ENCODE assay signal across 8 mouse cellular contexts in genomic region chr19:5455037-5455436, GRCm38 (mm10). TPM values are rescaled to one million over a fixed set of nuclear protein-coding genes. Genes with fewer than 3 reads are reported as not detected.
DNase-seq lines count a peak whose midpoint lies in the region; ATAC-seq and TF ChIP-seq lines count a peak whose summit lies in the region.

No protein-coding gene starts in this region.

- intact Hi-C loops in gastrocnemius, postnatal 36 days (cut with DNase I): no loop called here

- no peak for TF ChIP-seq CTCF in G1E (IDR thresholded peaks at IDR 0.05; ENCODE audit: low read depth, low read length)

- H3K9ac ChIP-seq in hindbrain, embryonic 11.5 days (ENCODE audit: low read depth, low read length): no peak overlapping the region
- no peak overlapping the region for H3K9ac ChIP-seq in midbrain, embryonic 12.5 days (replicated peaks)

- no peak overlapping the region; the same call in 1 of the 2 replicates for H3K27ac ChIP-seq in heart, embryonic 10.5 days
- H3K27ac ChIP-seq in hindbrain, embryonic 11.5 days (ENCODE audit: low read depth, low read length): no peak overlapping the region
- no peak overlapping the region for H3K27ac ChIP-seq in midbrain, embryonic 12.5 days (replicated peaks)

- H3K36me3 ChIP-seq in heart, embryonic 10.5 days: peaks cover 16% of the 10 kb centered on the region
- peaks cover 58% of the 10 kb centered on the region for H3K36me3 ChIP-seq in G1E (replicated peaks)
- H3K36me3 ChIP-seq in hindbrain, embryonic 11.5 days (ENCODE audit: control insufficient read depth, insufficient read depth, low read length): no peaks in the 10 kb centered on the region
- peaks cover 10% of the 10 kb centered on the region; the same call in 1 of the 2 replicates for H3K36me3 ChIP-seq in midbrain, embryonic 12.5 days

- H3K4me1 ChIP-seq in heart, embryonic 10.5 days: peaks cover 38% of the 10 kb centered on the region
- H3K4me1 ChIP-seq in G1E (ENCODE audit: insufficient read depth, low read depth, low read length): peaks cover 61% of the 10 kb centered on the region
- H3K4me1 ChIP-seq in hindbrain, embryonic 11.5 days (replicated peaks; ENCODE audit: control insufficient read depth, insufficient read depth, low read length): peaks cover 9% of the 10 kb centered on the region
- H3K4me1 ChIP-seq in midbrain, embryonic 12.5 days: peaks cover 31% of the 10 kb centered on the region

- H3K4me3 ChIP-seq in heart, embryonic 10.5 days: peak overlapping the region; percentile 90
- H3K4me3 ChIP-seq in G1E (ENCODE audit: low read depth, low read length): peak overlapping the region; percentile 20; the same call in 1 of the 2 replicates
- 0 out of 2 replicates have a peak overlapping the region, but pooled peaks have one; percentile 6 for H3K4me3 ChIP-seq in hindbrain, embryonic 11.5 days (ENCODE audit: low read depth, low read length)
- H3K4me3 ChIP-seq in midbrain, embryonic 12.5 days: no peak overlapping the region

- H3K4me2 ChIP-seq in hindbrain, embryonic 11.5 days (replicated peaks; ENCODE audit: low read depth, low read length): 0 out of 2 replicates have a peak overlapping the region, but pooled peaks have one; percentile 6
- H3K4me2 ChIP-seq in midbrain, embryonic 12.5 days (replicated peaks): peak overlapping the region; percentile 98

- no peak for DNase-seq in heart, embryonic 10.5 days (ENCODE audit: low spot score)
- DNase-seq in heart, adult 8-10 months (ENCODE audit: low spot score): no peak
- no peak for DNase-seq in G1E (ENCODE audit: low spot score)
- no peak for DNase-seq in hindbrain, embryonic 11.5 days (ENCODE audit: low spot score)
- DNase-seq in adrenal gland, postnatal 14 days: no peak
- DNase-seq in gastrocnemius, postnatal 36 days: no peak
- no peak for DNase-seq in adrenal gland, adult 18-20 months (ENCODE audit: low spot score in 2 of 2)

- no peak for ATAC-seq in G1E (ENCODE audit: extremely low read depth, insufficient number of reproducible peaks, low FRiP score, poor library complexity, severe bottlenecking)
- no peak for ATAC-seq in hindbrain, embryonic 11.5 days (ENCODE audit: low FRiP score)
- ATAC-seq in midbrain, embryonic 12.5 days (ENCODE audit: low FRiP score, low read depth): no peak

- H3K27me3 ChIP-seq in heart, embryonic 10.5 days (ENCODE audit: insufficient read depth, poor library complexity, severe bottlenecking): peaks cover 29% of the 10 kb centered on the region; the same call in 1 of the 2 replicates
- no peaks in the 10 kb centered on the region for H3K27me3 ChIP-seq in G1E (ENCODE audit: insufficient read depth, low read length)
- peaks cover 4% of the 10 kb centered on the region for H3K27me3 ChIP-seq in hindbrain, embryonic 11.5 days (ENCODE audit: control insufficient read depth, insufficient read depth, low read length)
- peaks cover 34% of the 10 kb centered on the region for H3K27me3 ChIP-seq in midbrain, embryonic 12.5 days

- WGBS in heart, embryonic 10.5 days: 77% methylated on average over 12 of the region's 12 CpGs
- WGBS in hindbrain, embryonic 11.5 days: 79% methylated on average over 12 of the region's 12 CpGs
- WGBS in midbrain, embryonic 12.5 days: 87% methylated on average over 12 of the region's 12 CpGs

- H3K9me3 ChIP-seq in heart, embryonic 10.5 days: no peaks in the 10 kb centered on the region
- no peaks in the 10 kb centered on the region for H3K9me3 ChIP-seq in G1E (replicated peaks)
- no peaks in the 10 kb centered on the region for H3K9me3 ChIP-seq in hindbrain, embryonic 11.5 days (ENCODE audit: control insufficient read depth, low read length)
- no peaks in the 10 kb centered on the region for H3K9me3 ChIP-seq in midbrain, embryonic 12.5 days

RNA-seq across cellular contexts. Expression of gene Ccdc85b, which starts 2.7 kb away (rescaled TPM):
- polyA plus RNA-seq in heart, embryonic 10.5 days (2016; fragmentation: Nextera tagmentation; extraction: Ambion mirVana): 8.3 and 11.6 TPM in 2 replicates
- total RNA-seq in heart, adult 8-10 months (2022): 10 to 100 TPM in 1 of 4 experiments, 1 to 10 TPM in 3; 8.3 to 10.4 (median 8.9) TPM
- 1.9 and 3.3 TPM in 2 replicates for total RNA-seq in G1E (2014; fragmentation: Nextera tagmentation)
- 3.0 and 4.1 TPM in 2 replicates for total RNA-seq in G1E (2017)
- 13.1 and 16.9 TPM in 2 replicates for polyA plus RNA-seq in G1E (2012)
- 6.6 and 6.9 TPM in 2 replicates for polyA plus RNA-seq in hindbrain, embryonic 11.5 days (2014; fragmentation: Nextera tagmentation; extraction: Ambion mirVana)
- polyA plus RNA-seq in midbrain, embryonic 12.5 days (2016; fragmentation: Nextera tagmentation; extraction: Ambion mirVana): 10.1 TPM in 2 replicates
- total RNA-seq in adrenal gland, postnatal 14 days (2021): 8.8 and 11.2 TPM in 2 replicates
- total RNA-seq in gastrocnemius, postnatal 36 days (2021): 1 to 10 TPM; 4.7 to 6.0 TPM
- total RNA-seq in adrenal gland, adult 18-20 months (2021): 1 to 10 TPM; 6.4 TPM

RNA-seq across cellular contexts. Expression of gene Fibp, which starts 5.4 kb away (rescaled TPM):
- 79.5 and 87.9 TPM in 2 replicates for polyA plus RNA-seq in heart, embryonic 10.5 days (2016; fragmentation: Nextera tagmentation; extraction: Ambion mirVana)
- total RNA-seq in heart, adult 8-10 months (2022): 10 to 100 TPM; 41.3 to 52.3 (median 49.2) TPM
- total RNA-seq in G1E (2014; fragmentation: Nextera tagmentation) (50.8 and 53.9 TPM in 2 replicates), G1E (2017) (71.8 and 104 TPM in 2 replicates)
- polyA plus RNA-seq in G1E (2012): 42.8 and 162 TPM in 2 replicates
- polyA plus RNA-seq in hindbrain, embryonic 11.5 days (2014; fragmentation: Nextera tagmentation; extraction: Ambion mirVana): 103 and 119 TPM in 2 replicates
- 144 and 149 TPM in 2 replicates for polyA plus RNA-seq in midbrain, embryonic 12.5 days (2016; fragmentation: Nextera tagmentation; extraction: Ambion mirVana)
- total RNA-seq in adrenal gland, postnatal 14 days (2021): 70.8 and 92.6 TPM in 2 replicates
- total RNA-seq in gastrocnemius, postnatal 36 days (2021): 10 to 100 TPM; 35.2 to 41.5 TPM
- total RNA-seq in adrenal gland, adult 18-20 months (2021): 10 to 100 TPM; 75.0 to 82.0 TPM

RNA-seq across cellular contexts. Expression of gene Fosl1, which starts 7.7 kb away (rescaled TPM):
- polyA plus RNA-seq in heart, embryonic 10.5 days (2016; fragmentation: Nextera tagmentation; extraction: Ambion mirVana): 0.34 and 0.49 TPM in 2 replicates
- under 1 TPM in 2 of 4 experiments, not detected in 2; 0.14 to 0.23 TPM for total RNA-seq in heart, adult 8-10 months (2022)
- total RNA-seq in G1E (2014; fragmentation: Nextera tagmentation): 0.90 and 3.0 TPM in 2 replicates
- 1.9 and 2.3 TPM in 2 replicates for total RNA-seq in G1E (2017)
- 3.4 and 3.6 TPM in 2 replicates for polyA plus RNA-seq in G1E (2012)
- 0.13 TPM in 1 of 2 replicates, not detected in the other for polyA plus RNA-seq in hindbrain, embryonic 11.5 days (2014; fragmentation: Nextera tagmentation; extraction: Ambion mirVana)
- polyA plus RNA-seq in midbrain, embryonic 12.5 days (2016; fragmentation: Nextera tagmentation; extraction: Ambion mirVana): not detected in 2 replicates
- total RNA-seq in adrenal gland, postnatal 14 days (2021): 0.98 and 1.1 TPM in 2 replicates
- total RNA-seq in gastrocnemius, postnatal 36 days (2021): not detected
- 1 to 10 TPM; 1.1 to 4.9 TPM for total RNA-seq in adrenal gland, adult 18-20 months (2021)

RNA-seq across cellular contexts. Expression of gene Ctsw, which starts 13.3 kb away (rescaled TPM):
- polyA plus RNA-seq in heart, embryonic 10.5 days (2016; fragmentation: Nextera tagmentation; extraction: Ambion mirVana): 0.85 and 1.1 TPM in 2 replicates
- total RNA-seq in heart, adult 8-10 months (2022): under 1 TPM in 3 of 4 experiments, not detected in 1; 0.29 to 0.38 (median 0.37) TPM
- total RNA-seq in G1E (2014; fragmentation: Nextera tagmentation) (not detected in 2 replicates), G1E (2017) (not detected in 2 replicates)
- not detected in 2 replicates for polyA plus RNA-seq in G1E (2012)
- 3.0 and 4.7 TPM in 2 replicates for polyA plus RNA-seq in hindbrain, embryonic 11.5 days (2014; fragmentation: Nextera tagmentation; extraction: Ambion mirVana)
- polyA plus RNA-seq in midbrain, embryonic 12.5 days (2016; fragmentation: Nextera tagmentation; extraction: Ambion mirVana): 3.6 and 3.9 TPM in 2 replicates
- total RNA-seq in adrenal gland, postnatal 14 days (2021): 0.85 and 4.2 TPM in 2 replicates
- total RNA-seq in gastrocnemius, postnatal 36 days (2021): not detected
- total RNA-seq in adrenal gland, adult 18-20 months (2021): 1 to 10 TPM; 1.0 to 2.1 TPM

RNA-seq across cellular contexts. Expression of gene Efemp2, which starts 18.7 kb away (rescaled TPM):
- polyA plus RNA-seq in heart, embryonic 10.5 days (2016; fragmentation: Nextera tagmentation; extraction: Ambion mirVana): 62.7 and 92.3 TPM in 2 replicates
- total RNA-seq in heart, adult 8-10 months (2022): 10 to 100 TPM in 2 of 4 experiments, 1 to 10 TPM in 2; 6.5 to 11.2 (median 9.5) TPM
- total RNA-seq in G1E (2014; fragmentation: Nextera tagmentation) (4.1 and 6.7 TPM in 2 replicates), G1E (2017) (4.6 and 6.6 TPM in 2 replicates)
- polyA plus RNA-seq in G1E (2012): 3.0 and 3.1 TPM in 2 replicates
- 51.2 and 55.7 TPM in 2 replicates for polyA plus RNA-seq in hindbrain, embryonic 11.5 days (2014; fragmentation: Nextera tagmentation; extraction: Ambion mirVana)
- 57.9 and 68.9 TPM in 2 replicates for polyA plus RNA-seq in midbrain, embryonic 12.5 days (2016; fragmentation: Nextera tagmentation; extraction: Ambion mirVana)
- total RNA-seq in adrenal gland, postnatal 14 days (2021): 42.5 and 45.9 TPM in 2 replicates
- 1 to 10 TPM; 5.3 to 6.3 TPM for total RNA-seq in gastrocnemius, postnatal 36 days (2021)
- total RNA-seq in adrenal gland, adult 18-20 months (2021): 10 to 100 TPM; 56.9 to 91.1 TPM
